Mouse (Mus musculus) kidney, adult 11 months (tissue): ENCODE data around the gene Harbi1.
A peak's percentile ranks its signal among the peaks of the same experiment; 100 is the strongest.

Experiments
- DNase-seq: peaks from one replicate; pipeline ENCODE4 v3.0.0; 2022

Gene Harbi1

GRCm38 (mm10) chr2:91710272-91711234, at the start of gene Harbi1, which contains the start of gene Atg13:
Gene Harbi1, plus strand, starts transcription at chr2:91710852.
Gene Atg13, minus strand, starts transcription at chr2:91710576.
- peak; percentile 89 for DNase-seq

GRCm38 (mm10) chr2:91660981-91661380, 49.7 kb upstream of the Harbi1 start:
- DNase-seq, result peak; percentile 78

- DNase-seq, result no peak
Measured at GRCm38 (mm10) chr2:91664780-91665179, 45.9 kb upstream of the Harbi1 start.

GRCm38 (mm10) chr2:91666386-91666910, 44.2 kb upstream of the Harbi1 start:
- peak; percentile 30 for DNase-seq

GRCm38 (mm10) chr2:91667747-91668146, 42.9 kb upstream of the Harbi1 start:
- DNase-seq, result no peak

GRCm38 (mm10) chr2:91669326-91669725, 41.3 kb upstream of the Harbi1 start:
- no peak for DNase-seq

- peak; percentile 81 for DNase-seq
Measured at GRCm38 (mm10) chr2:91670038-91670437, 40.6 kb upstream of the Harbi1 start.

GRCm38 (mm10) chr2:91673587-91673986, 37.1 kb upstream of the Harbi1 start:
- no peak for DNase-seq

- no peak for DNase-seq
Measured at GRCm38 (mm10) chr2:91674895-91675294, 35.8 kb upstream of the Harbi1 start.

GRCm38 (mm10) chr2:91676420-91676819, 34.2 kb upstream of the Harbi1 start:
- DNase-seq, result no peak

- no peak for DNase-seq
Measured at GRCm38 (mm10) chr2:91676961-91677360, 33.7 kb upstream of the Harbi1 start.

GRCm38 (mm10) chr2:91682850-91683249, 27.8 kb upstream of the Harbi1 start:
- no peak for DNase-seq

- no peak for DNase-seq
Measured at GRCm38 (mm10) chr2:91683919-91684318, 26.7 kb upstream of the Harbi1 start.

GRCm38 (mm10) chr2:91689452-91689851, 21.2 kb upstream of the Harbi1 start:
- no peak for DNase-seq

GRCm38 (mm10) chr2:91695436-91696224, 15.0 kb upstream of the Harbi1 start:
- no peak for DNase-seq

- no peak for DNase-seq
Measured at GRCm38 (mm10) chr2:91696225-91696590, 14.4 kb upstream of the Harbi1 start.

GRCm38 (mm10) chr2:91699225-91699624, 11.4 kb upstream of the Harbi1 start:
- no peak for DNase-seq

- no peak for DNase-seq
Measured at GRCm38 (mm10) chr2:91701366-91701765, 9.3 kb upstream of the Harbi1 start.

- DNase-seq, result no peak
Measured at GRCm38 (mm10) chr2:91705736-91706135, 4.9 kb upstream of the Harbi1 start.

- no peak for DNase-seq
Measured at GRCm38 (mm10) chr2:91706456-91706855, 4.2 kb upstream of the Harbi1 start.

GRCm38 (mm10) chr2:91708361-91708760, 2.3 kb upstream of the Harbi1 start:
- no peak for DNase-seq

GRCm38 (mm10) chr2:91711256-91711925, 739 bp downstream of the Harbi1 start:
- DNase-seq, result no peak

- no peak for DNase-seq
Measured at GRCm38 (mm10) chr2:91714921-91715320, 4.3 kb downstream of the Harbi1 start.
